Mouse (Mus musculus) spleen, postnatal 36 days (tissue): ENCODE measurements around the gene Ckm.

Experiments
- DNase-seq, 2 experiments: peaks; one replicate each; pipeline ENCODE4 v3.0.0; 2022; ENCODE audit warnings: low spot score in 2 of 2, mixed read lengths in 1 of 2

The Ckm gene

DNA sequence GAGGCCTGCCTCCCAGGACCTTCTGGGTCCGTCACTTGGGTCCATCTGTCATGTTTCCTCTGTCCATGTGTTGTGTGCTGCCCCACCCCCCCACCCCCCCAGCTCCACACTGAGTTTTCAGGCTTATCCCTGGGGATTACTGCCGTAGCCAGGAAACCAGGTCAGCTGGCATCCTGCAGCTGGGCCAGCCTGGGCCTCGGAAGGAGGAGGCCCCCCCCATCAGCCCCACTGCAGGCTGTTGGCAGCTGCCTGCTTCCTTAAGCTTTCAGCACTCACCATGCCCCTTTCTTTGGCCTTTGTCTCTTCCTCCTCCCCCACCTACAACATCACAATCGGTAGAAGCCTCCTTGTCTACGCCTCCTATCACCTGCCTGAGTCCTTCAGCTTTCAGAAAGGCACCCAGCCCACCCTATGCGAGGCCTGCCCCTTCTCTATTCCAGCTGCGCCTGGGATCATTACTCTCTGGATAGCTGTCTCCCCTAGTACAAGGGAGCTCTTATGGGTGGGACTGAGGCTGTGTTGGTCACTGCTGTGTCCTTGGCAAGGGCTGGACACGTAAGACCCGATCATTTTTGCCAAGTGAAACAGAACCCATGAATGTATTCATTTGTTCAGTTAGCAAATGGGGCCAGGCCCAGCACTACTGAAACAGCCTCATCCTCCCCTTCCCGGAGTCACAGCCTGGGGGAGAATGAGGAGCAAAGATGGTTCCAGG lies 15.7 kb upstream of the Ckm start:
- DNase-seq, result no peak

DNA sequence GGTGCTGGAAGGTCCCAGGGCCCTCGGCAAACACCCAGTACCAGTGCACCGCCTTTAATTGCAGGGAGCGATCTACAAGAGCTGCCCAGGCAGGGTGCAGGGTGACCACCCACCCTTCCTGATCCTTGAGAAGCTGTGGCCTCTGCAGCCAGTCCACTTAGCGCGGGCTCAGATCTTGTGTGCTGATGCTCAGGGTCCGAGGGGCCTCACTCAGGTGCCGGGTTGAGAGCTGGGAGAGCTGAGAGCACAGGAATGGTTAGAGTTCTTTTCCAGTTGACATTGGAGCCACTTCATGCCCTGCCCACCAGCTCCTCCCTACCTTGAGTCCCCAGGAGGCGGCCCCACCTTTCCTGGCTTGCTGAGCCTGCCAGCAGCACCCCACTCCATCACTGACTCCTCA lies 10.1 kb upstream of the Ckm start:
- no peak for DNase-seq

DNA sequence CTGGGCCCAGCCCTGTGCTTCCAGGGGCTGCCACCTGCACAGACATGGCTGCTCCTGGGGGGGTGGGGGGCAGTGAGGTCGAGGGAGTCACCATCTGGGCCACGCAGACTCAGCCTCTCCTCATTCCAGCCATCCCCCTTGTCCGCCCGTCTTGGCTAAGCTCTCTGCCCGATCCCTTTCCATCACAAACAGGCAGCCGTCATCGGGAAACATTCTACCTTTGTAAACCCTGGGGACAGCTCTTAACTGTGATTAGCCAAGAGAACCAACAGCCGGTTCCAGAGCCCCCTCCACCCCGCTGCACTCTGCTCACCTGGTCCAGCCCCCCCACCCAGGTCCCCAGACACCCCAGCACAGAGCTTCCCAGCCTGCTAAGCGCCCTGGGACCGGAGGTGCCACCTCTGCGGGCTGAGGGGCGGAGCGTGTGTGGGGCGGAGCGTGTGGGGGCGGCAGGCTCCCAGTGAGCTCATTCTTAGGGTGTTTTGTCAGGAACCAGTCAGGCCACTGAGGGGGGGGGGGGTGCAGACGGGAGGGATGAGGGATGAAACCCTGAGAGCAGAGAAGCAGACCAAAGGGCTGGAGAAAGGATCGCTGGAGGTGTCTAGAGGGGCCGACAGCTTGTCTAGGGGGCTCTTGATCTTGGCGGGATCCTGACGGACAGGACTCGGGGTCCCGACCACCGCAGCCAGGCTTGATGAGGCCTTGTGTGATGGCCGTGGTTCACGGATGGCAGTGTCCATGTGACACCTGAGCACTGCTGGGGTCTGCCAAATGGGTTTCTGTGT lies 4.9 kb upstream of the Ckm start:
- DNase-seq, result peak; percentile 45 to 48

DNA sequence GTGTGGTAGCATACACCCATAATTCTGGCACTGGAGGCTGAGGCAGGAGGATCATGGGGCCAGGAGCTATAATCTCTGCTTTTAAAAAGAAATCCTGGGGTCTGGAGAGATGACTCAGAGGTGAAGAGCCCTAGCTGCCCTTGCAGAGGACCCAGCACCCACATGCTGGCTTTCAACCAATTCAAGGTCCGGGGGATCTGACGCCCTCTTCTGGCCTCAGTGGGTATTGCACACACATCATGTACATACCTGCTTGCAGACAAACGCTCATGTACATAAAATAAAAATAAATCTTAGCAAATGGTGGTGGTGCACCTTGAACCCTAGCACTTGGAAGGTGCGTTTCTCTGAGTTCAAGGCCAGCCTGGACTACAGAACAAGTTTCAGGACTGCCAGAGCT lies 3.6 kb upstream of the Ckm start:
- no peak for DNase-seq

DNA sequence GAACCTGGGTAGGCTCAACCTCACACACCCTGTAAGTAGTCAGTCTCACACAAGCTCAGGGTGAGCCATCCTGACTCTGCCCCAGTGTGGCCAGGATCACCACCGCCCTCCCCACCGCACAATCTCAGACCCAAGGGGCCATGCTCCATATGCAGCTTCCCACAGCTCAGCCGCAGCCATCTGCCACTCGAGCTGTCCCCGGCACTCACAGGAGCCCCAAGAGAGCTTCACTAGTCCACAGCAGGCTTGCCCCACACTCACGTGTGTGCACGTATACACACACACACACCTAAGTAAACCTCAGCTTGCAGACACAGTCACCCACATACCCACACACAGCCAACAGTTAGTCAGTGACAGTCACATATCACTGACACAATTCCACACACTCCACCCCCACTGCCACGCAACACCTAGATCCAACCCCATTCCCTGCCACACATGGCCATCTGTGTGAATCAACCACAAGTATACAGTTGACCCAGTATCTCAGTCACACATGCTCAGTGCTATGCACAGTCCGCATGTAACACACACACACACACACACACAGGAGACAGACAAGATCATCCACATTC lies 2.0 kb upstream of the Ckm start:
- DNase-seq, result no peak

DNA sequence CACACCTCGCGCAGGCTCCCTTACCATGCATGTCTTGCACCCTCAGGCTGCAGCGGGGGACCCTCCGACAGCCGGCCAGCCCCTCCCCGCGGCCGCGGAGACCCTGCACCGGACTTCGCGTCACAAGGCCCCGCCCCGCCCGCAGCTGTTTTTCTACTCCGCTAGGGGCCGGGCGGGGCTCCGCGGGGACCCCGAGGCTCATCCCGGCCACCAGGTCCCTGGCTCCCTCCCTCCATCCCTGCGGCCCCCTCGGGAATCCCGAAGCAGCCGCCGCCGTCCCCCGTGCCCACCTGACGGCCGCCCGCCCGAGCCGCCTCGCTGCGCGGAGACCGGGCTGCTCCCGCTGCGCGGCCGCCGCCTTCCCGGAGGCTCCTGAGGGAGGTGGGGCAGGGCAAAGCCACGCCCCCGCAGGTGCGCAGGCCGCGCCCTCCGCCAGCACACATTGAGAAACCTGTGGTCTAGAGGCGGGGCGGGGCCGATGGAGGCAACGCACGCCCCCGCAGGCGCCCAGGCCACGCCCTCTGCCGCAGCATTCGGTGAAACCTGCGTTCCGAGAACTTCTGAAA lies 762 bp upstream of the Ckm start, which contains the start of gene Klc3:
Gene Klc3 (minus strand): TSS at position 374 of the 566 bp plus-strand sequence.
- peak; percentile 83 to 85 for DNase-seq

DNA sequence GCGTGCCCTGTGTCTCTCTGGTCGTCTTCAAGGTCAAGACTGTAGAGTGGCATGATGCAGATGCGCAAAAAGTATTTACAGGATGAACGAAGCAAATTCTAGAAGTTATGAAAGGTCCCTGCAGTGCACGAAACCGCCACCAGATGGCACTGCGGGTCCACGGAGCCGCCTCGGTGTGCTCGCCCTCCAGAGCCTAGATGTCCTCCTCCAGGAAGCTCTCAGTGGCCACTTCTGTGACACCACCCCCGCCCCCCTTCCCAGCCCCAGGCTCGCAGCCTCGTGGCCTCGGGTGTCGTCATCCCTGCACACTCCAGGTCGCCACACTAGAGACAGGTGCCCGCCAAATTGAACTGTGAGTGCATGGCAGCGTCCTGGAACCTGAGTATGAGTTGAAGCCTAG lies 841 bp downstream of the Ckm start:
- peak; percentile 58 to 75 for DNase-seq

DNA sequence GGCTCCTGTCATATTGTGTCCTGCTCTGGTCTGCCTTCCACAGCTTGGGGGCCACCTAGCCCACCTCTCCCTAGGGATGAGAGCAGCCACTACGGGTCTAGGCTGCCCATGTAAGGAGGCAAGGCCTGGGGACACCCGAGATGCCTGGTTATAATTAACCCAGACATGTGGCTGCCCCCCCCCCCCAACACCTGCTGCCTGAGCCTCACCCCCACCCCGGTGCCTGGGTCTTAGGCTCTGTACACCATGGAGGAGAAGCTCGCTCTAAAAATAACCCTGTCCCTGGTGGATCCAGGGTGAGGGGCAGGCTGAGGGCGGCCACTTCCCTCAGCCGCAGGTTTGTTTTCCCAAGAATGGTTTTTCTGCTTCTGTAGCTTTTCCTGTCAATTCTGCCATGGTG lies 5.2 kb downstream of the Ckm start:
- DNase-seq, result no peak

DNA sequence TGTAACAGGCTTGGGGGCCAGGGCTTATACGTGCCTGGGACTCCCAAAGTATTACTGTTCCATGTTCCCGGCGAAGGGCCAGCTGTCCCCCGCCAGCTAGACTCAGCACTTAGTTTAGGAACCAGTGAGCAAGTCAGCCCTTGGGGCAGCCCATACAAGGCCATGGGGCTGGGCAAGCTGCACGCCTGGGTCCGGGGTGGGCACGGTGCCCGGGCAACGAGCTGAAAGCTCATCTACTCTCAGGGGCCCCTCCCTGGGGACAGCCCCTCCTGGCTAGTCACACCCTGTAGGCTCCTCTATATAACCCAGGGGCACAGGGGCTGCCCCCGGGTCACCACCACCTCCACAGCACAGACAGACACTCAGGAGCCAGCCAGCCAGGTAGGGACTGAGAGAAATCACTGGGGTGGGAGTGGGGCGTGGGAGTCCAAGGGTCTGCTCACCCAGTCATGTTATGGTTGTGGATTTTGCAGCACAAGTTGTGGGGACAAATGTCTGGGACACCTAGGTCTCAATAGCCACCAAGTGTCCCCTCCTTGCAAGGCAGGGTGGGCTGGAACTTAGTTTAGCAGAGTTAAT lies 6.3 kb downstream of the Ckm start:
- peak in 1 of 2 experiments; percentile 26 for DNase-seq

DNA sequence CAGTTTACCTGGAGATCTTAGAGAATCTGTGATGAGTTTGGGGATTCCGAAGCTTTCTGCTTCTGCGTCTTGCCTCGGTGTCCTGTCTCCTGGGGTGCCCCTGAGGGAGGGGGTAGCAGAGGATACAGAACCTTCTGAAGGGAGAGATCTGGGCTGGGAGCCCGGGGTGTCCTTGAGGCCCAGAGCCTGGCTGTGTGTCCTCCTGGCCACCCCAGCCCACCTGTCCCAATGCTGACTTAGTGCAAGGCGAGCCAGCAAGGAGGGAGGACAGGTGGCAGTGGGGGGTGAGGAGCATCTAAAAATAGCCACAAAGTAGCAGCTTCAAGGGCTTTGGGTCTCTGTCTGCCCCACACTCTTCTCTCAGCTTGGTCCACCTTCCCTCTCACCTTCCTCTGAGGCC lies 7.2 kb downstream of the Ckm start:
- no peak for DNase-seq

DNA sequence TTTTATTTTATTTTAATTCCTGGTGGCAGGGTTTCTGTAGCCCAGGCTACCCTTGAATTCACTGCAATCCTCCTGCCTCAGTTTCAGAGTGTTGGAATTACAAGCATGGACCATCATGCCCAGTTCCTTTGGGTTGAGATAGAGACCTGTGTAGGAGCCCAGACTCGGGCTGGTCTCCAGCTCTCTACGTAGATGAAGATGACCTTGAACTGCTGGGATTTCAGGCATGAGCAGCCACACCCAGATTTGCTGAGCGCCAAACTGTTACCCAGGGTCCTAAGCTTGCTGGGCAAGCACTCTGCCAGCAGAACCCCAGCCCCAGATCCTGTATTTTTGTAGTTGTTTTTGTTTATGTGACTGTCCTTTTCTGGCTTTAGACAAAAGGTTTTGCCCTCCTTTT lies 8.9 kb downstream of the Ckm start:
- no peak for DNase-seq

DNA sequence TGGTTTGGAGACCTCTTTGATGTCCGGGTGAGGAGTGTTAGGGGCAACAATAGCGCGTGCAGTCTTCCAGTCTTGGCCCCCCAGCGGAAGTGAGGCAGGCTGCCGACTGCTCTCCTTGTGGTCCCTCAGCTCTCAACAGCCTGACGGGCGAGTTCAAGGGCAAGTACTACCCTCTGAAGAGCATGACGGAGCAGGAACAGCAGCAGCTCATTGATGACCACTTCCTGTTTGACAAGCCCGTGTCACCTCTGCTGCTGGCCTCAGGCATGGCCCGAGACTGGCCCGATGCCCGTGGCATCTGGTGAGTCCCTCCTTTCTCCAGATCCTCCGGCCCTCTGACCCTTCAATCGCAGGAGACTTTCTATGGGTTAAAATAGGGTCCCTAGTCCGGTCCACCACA lies 12.0 kb downstream of the Ckm start:
- DNase-seq, result no peak

DNA sequence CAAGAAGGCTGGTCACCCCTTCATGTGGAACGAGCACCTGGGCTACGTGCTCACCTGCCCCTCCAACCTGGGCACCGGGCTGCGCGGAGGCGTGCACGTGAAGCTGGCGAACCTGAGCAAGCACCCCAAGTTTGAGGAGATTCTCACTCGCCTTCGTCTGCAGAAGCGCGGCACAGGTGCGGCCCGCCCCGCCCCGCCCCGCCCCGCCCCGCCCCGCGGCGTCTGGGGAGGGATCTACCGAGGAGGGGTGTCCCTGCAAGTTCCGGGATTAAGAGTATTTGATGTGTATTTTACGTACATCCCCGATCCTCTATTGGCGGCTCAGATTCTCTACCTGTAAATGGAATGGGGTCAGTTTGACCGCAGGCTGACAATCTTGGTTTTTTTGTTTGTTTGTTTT lies 15.5 kb downstream of the Ckm start:
- DNase-seq, result no peak

DNA sequence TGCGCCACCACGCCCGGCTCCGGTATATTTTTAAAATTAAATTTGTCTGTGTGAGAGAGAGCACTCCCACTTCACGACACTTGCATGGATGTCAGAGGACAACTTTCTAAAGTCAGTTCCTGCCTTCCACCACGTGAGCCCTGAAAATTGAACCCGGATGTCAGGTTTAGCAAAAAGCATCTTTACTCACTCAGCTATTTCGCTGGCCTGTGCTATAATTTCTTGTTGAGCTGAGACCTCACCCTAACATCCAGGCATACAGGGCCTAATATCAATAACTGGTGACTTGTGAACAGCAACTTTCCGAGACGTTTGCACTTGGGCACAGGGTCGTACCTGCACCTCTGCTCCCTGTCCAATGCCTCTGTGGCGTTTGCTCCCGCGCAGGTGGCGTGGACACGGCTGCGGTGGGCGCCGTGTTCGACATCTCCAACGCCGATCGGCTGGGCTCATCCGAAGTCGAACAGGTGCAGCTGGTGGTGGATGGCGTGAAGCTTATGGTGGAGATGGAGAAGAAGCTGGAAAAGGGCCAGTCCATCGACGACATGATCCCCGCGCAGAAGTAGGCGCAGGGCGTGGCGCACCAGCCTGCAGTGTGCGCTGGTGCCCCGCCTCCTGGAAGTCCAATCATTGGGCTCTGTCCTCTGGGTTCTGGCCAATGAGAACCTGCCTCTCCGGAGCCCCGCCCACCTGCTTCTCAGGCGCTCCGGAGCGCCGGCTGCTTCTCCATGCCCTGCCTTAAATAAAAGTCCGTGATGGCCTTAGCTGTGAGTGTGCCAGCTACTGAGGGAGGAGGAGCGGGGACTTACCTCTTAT lies 16.5 kb downstream of the Ckm start:
- DNase-seq, result peak; percentile 87

DNA sequence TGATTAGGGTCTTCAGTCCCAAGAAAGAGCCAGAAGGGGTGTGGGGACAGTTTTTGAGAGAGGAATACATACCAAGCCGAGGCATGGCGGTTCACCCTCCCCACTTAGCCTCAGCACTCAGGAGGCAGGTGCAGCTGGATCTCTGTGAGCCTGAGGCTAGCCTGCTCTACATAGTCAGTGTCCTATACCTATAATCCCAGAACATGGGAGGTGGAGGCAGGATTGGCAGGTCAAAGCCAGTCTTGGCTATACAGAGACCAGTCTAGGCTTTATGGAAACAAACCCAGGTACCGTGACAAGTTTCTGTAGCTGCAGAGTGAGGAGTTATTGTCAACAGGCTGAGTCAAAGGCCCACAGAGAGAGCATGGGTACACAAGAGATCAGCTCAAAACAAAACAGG lies 18.5 kb downstream of the Ckm start:
- no peak for DNase-seq

DNA sequence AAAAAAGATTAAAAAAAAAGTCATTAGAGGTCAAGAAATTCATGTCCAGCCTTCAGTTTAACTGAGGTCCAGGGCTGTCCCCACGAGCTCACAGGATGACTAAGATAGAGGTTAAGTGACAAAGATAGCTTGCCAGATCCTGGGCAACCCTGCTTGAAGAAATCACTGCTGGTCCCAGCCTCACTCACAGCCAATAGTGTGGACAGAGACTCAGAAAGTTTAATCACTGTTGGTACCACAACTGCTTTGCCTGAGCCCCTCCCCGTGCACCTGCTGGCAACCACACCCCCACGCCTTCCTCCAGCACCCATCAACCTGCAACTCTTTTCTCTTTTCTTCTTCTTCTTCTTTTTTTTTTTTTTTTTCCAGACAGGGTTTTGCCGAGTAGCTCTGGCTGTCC lies 19.5 kb downstream of the Ckm start:
- no peak for DNase-seq

DNA sequence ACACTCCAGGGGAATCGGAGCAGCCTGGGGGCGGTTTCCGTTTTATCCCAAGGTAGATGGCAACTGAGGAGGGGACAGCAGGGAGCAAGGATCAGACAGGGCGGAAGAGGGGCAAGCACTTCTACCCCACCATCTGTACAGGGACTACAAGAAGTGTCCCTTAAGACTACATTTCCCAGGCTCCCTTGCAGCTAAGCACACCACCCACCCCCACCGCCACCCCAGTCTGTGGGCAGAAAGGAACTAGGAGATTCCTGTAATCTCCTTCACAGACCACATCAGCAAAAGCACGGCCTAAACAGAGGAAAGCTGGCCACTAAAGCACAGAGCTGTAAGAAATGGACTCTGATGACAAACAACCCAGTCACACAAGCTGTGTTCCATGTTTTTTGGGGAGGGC lies 21.8 kb downstream of the Ckm start:
- no peak for DNase-seq

DNA sequence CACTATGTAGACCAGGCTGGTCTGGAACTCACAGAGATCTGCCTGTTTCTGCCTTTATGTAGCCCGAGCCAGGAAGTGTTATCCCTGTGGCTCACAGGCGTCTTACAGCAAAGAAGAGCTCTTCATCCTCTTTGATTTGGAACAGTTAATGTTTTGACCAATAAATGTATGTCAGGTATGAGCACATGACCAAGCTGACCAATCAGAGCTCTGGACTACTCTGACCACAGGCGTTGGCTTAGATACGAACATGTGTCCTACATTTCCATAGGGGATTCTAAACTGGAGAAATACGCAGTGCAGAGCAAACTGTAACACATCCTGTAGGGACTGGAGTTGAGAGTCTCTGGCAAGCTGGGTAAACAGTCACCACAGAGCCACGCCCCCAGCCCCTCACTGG lies 22.3 kb downstream of the Ckm start:
- no peak for DNase-seq

DNA sequence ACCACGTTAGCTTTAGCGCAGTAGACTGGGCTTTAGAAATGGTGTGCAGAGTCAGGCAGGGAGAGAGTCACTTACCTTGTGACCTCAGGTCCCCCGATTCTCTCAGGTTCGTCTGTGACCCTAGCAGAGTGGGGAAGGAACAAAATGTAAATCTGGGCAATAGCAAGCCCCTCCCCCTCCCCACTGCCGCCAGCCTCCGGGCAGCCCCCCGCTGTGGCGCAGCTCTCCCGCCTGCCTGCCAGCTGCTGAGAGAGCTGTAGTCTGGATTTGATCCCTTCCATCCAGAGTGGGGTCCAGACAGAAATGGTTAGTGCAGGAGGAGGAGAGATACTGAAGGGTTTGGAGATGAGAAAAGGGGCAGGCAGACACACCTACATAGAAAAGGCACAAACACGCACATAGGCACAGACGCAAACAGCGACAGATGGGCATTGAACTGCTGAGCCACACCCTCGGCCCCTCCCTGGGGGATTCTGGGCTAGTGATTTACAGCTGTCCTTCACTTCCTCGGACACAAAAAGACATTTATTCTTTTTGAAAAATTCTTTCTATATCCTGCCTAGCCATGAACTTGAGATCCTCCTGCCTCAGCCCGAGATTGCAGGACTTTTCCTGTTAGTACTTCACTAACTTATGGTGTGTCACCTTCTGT lies 23.5 kb downstream of the Ckm start:
- peak; percentile 67 to 71 for DNase-seq

DNA sequence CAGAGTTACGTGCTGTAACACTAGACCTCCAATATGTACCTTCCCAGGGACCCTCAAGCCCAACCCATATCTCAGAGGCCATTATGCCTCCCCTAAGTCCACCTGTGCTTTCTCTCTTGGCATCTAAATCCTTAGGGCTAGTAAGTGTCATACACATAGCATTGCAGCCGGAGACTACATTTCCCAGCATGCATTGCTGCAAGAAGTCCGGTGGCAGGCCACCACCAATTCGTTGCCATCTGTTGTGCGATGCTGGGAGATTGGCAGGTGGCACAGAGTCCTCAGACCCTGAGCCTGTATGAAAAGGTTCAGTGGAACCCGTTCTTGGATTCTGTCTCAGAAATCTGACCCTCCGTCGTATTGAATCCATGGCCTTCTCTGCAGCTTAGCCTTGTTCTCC lies 25.1 kb downstream of the Ckm start:
- no peak for DNase-seq

DNA sequence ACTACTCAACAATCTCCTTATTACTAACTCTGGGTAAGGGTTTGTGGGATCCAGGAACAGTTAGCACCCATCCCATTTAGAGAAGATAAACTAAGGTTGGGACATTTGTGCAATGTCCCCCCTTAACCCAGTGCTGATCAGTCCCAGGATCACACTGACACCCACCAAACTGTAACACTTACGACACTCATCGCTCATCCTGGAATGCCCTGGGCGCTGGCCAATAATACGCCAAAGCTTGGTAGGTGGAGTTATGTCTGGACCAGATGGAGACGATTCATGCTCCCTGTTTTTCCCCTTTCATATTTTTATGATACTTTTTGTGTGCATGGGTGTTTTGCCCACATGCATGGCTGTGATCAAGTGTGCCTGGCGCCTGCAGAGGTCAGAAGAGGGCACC lies 25.8 kb downstream of the Ckm start:
- no peak for DNase-seq
